Mouse (Mus musculus): ENCODE measurements around the gene Susd3. TPM values are rescaled to one million over a fixed set of nuclear protein-coding genes. Genes with fewer than 3 reads are reported as not detected.
A peak's percentile ranks its signal among the peaks of the same experiment; 100 is the strongest.

The Susd3 gene
- under 1 TPM in 1 of 2 experiments, not detected in 1; 0.26 TPM for total RNA-seq (2021)
- long read RNA-seq, experiment 1, partial matches to known transcripts = 0 of 1 reads
- long read RNA-seq, experiment 1, other reads (novel, unspliced or antisense) = 1 of 1 reads
- long read RNA-seq, experiment 2 = 0 reads

GRCm38 (mm10) chr13:49248467-49248862 is at the start of gene Susd3:
Susd3 (minus strand) TSS chr13:49248706.
- DNase-seq = no peak

DNA sequence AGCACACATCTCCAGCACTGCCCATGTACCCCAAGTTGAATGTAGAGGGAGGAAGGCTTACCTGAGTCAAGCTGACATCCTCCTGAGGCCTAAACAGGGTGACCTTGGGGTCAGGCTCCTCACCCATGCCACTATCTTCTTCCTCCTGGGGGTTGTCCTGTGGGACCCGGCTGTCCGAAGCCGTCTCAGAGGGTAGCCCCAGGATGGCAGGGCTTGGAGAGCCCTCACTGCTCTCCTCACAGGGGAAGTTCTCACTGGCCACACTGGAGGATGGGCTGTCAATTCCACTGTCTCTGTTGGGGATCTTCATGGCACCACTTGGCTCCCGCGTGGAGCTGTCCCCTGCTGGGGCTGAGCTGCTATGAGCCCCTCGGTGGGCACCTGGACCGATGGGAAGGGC is 47.8 kb upstream of the Susd3 start:
- DNase-seq = no peak

- no peak for DNase-seq
These were observed 45.6 kb upstream of the Susd3 start for GRCm38 (mm10) chr13:49294108-49294507.

DNA sequence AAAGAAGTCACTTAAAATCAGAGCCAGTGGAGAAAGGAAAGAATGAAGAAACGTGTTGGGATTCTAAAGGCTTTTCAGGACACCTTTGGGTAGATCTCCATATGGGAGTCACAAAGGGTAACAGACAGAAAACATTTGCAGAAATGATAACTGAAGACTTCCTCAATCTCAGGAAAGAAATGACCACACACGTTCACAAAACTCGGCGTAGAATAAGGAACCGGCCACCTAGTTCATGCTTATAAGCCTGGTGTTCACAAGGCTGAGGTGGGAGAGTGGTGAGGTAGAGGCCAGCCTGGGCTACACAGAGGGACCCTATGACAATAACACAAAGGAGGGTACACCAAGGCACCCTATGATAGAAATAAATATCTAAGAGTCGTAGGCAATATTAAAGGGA is 43.4 kb upstream of the Susd3 start:
- no peak for DNase-seq

DNA sequence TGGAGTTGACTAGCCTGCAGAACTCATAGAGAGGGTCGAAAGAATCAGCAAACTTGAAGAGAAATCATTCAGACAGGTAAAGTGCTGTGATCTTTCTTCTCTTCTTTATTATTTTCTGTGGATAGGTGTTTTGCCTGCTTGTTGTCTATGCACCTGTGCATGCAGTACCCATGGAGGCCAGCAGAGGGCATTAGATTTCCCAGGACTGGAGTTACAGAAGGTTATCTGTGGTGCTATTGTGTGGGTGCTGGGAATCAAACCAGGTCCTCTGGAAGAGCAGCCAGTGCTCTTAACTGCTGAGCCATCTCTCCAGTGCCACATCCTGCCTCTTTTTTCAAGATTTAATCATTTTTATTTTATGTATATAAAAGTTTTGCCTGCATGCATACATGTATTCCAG is 42.9 kb upstream of the Susd3 start:
- DNase-seq = no peak

DNA sequence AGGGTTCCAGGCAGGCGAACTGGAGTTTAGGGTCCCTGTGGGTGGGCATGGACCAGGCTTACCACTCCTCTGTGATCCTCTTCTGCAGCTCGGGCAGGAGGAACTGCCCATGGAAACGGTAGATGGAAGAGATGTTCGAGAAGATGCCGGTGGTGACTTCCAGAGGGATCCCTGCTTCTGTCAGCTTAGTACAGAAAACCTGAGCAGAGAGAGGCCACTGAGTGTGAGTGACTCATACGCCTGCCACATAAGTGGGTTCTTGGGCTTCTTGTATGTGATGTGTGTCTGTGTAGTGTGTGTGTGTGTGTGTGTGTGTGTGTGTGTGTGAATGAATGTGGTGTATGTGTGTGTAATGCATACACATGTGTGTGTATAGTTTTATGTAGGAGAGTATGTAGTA is 38.7 kb upstream of the Susd3 start:
- no peak for DNase-seq

GRCm38 (mm10) chr13:49286750-49287149 is 38.2 kb upstream of the Susd3 start:
- no peak for DNase-seq

DNA sequence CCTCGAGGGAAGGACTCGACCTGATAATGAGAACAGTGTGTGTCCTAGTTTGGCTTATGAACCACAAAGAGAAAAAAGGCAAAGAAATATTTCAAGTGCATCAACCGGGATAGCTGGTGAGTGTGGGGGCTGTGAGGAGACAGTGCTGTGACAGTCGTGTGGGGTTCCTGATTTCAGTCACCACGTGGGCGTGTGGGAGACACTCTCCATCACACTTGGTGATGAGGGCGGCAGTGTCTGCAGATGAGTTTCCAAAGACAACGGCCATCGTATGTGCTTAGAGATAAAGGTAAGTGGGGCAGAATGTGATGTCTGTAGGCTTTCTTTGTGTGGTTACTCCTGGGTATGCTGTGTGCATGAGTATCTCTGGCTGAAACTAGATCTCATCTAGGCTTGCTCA is 35.2 kb upstream of the Susd3 start:
- DNase-seq = no peak

- DNase-seq = peak; percentile 67
These were observed 33.7 kb upstream of the Susd3 start for GRCm38 (mm10) chr13:49282168-49282567.

DNA sequence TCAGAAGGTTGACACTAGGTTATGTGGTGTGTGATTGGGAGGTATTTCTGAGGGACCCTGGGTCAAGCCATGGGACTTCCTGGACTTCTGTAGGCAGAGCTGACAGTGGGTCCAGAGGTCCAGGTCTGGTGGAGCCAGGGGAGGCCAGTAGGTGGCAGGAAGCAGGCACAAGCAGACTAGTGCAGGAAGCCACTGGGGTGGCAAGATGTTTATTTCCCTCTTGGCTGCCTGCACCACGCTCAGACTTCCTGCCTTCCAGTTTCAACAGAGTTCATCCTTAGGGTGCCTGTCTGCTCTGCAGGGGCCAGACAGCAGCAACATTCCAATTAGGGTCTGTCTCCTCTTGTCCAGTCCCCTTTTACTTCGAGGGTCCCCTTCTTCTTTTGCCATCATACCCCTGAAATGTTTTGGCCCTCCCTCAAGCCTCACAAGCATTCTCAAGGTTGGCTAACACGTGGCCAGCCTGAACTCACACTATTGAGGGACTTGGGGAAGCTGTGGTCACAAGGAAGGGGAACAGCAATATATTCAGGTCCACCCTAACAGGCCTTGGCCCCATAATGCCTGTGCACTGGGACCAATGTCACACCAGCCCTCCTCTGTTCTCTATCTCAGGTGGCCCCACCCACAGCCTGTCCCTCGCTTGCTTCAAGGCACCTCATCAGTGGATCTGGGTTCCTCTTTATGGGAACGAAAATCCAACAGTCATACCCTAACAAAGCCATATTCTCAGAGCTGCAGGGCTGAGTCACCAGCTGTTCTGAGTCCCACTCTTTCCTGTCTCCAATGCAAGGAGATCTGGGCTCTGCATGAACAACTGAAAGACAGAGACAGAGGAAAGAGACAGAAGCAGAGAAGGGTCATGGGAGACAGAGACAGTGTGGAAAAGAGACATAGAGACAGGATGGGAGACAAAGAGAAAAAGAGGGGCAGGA is 23.6 kb upstream of the Susd3 start:
- DNase-seq = no peak

DNA sequence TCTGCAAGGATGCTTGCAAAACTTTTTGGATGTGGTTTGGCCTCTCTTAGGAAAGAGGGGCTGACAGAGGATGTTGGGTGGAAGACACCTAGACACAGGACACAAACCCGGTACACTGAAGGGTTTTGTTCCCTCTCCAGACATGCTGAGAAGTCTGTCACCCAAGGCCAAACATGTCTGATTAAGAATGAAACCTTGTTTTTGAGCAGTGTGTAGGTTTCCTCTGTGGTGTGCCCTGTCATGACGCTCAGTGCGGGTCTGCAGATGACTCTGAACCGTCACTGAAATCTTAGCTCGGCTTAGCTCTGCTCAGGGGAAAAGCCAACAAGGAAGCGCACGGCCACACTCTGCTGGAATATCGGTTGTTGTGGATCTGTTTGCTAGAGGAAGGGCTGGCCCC is 22.0 kb upstream of the Susd3 start:
- DNase-seq = no peak

GRCm38 (mm10) chr13:49267645-49268044 is 19.1 kb upstream of the Susd3 start:
- DNase-seq = no peak

DNA sequence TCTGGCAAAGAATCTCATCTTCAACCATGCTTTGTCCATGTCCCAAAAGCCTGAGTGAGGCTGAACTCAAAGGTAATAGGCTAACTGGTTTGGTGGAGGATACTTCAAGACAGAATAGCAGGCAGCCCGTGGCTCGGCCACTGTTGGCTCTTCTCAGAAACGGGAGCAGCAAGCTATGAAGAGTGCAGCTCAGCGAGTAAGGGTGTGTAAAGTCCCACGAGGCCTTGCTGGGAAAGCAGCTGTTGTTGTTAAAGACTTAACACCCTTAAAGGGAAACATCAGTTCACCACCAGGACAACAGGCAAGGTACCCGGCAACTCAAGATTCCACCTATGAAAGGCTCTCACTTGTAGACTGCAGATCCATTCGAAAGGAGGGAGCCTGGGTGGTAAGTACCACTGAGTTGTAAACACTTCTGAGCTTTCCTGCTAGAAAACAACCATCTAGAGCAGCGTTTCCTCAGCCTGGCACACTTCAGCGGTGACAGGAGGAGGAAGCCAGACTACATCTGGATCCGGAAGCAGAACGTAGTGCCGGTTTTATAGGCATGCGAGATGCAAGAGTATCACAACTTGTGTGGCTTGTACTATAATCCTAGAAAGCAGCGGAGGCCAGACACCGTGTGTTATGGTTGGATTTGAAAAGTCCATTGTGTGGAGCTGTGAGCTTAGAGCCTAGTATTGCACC is 11.7 kb upstream of the Susd3 start:
- DNase-seq = no peak

DNA sequence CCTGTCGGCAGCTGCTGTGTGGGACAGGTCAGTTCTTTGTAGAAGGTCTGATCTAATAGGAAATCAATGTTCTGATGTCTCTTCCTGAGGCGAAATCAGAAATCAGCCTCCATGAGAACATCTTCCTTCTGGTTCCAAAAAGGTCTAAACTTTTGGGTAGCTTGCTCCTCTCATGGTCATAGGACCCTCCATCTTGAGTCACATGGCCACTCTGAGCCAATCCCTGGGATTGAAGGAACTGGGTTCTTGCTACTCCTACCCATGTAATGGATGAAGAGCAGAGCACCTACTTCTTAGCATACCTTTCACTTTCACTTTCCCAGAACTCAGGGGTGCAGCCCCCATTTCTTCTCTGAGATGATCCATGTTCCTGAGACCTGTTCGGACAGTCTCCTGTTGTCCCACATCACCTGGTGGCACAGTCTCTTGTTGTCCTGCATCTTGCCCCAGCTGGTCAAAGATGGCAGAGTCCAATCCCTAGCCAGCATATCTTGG is 9.4 kb upstream of the Susd3 start:
- DNase-seq = no peak

- DNase-seq = no peak
These were observed 4.2 kb upstream of the Susd3 start for GRCm38 (mm10) chr13:49252746-49253145.

DNA sequence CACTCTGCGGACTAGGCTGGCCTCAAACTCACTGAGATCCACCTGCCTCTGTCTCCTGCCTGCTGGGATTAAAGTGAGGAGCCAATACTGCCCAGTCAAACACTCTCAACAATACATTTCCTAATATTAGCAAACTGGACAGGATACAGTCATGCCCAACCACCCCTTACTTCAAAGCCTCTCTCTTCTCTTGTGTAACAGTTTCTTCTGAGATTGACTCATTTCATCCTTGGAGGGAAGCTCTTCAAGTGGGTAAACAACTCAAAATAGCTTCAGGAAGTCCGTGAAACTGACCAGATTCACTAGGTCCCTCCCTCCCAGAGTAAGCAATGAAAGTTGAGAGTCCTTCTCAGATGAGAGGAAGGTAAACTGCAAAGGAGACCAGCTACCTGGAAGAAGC is 3.6 kb upstream of the Susd3 start:
- DNase-seq = no peak

GRCm38 (mm10) chr13:49250716-49251517 is 2.4 kb upstream of the Susd3 start:
- DNase-seq = no peak

- DNase-seq = no peak
These were observed 1.1 kb upstream of the Susd3 start for GRCm38 (mm10) chr13:49249634-49250033.

GRCm38 (mm10) chr13:49248923-49249322 is 417 bp upstream of the Susd3 start:
- DNase-seq = no peak

GRCm38 (mm10) chr13:49247740-49248466 is 603 bp downstream of the Susd3 start:
- no peak for DNase-seq

DNA sequence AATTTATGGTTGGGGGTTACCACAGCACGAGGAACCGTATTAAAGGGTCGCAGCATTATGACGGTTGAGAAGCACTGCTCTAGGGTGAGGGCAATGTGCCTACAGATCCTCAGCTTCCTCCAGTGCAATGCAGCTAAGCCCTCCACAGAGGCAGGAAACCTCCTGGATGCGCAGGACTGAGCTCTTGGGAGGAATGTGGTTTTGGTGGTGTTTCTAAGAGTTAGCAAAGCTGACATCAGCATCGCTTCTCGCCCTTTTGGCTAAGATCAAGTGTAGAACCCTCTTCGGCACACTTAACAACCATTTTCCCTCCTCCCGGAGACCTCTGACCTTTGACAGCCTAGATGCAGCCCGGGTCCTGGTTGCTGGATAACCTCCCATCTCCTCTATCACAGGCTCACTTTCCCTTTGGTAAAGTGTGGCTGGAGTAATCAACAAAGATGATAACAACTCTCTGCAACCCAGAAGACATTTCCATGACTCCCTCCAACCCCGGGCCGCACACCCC is 1.2 kb downstream of the Susd3 start:
- DNase-seq = no peak
